Mouse (Mus musculus) midbrain, postnatal 0 days (tissue): ENCODE measurements around the gene Crocc2. TPM values are rescaled to one million over a fixed set of nuclear protein-coding genes. Genes with fewer than 3 reads are reported as not detected.
A peak's percentile ranks its signal among the peaks of the same experiment; 100 is the strongest.

ENCODE experiments used
- ATAC-seq: fragments of 200-750 bp; cut with Nextera tagmentation; 2 replicates; pipeline ENCODE4 v1.8.0; 2017; ENCODE audit warnings: moderate number of reproducible peaks, mild to moderate bottlenecking, moderate TSS enrichment, moderate library complexity; ENCODE audit not compliant: low FRiP score
- DNase-seq: peaks from one replicate; pipeline ENCODE4 v3.0.0-alpha.2; 2015; ENCODE audit warnings: low spot score
- H3K27ac ChIP-seq: fragments of 300-500 bp; sonication (generic); 2 replicates; pipeline ENCODE4 v1.5.1; 2014; ENCODE audit warnings: low read depth, mild to moderate bottlenecking, low read length, mixed read lengths
- H3K27me3 ChIP-seq: fragments of 300-500 bp; sonication (generic); 2 replicates; pipeline ENCODE4 v1.6.1; 2014; ENCODE audit warnings: low read length, control low read depth, mixed read lengths; ENCODE audit not compliant: insufficient read depth
- H3K36me3 ChIP-seq: fragments of 300-500 bp; sonication (generic); 2 replicates; pipeline ENCODE4 v1.6.1; 2014; ENCODE audit warnings: low read length, control low read depth, mixed read lengths; ENCODE audit not compliant: insufficient read depth
- H3K4me1 ChIP-seq: fragments of 300-500 bp; sonication (generic); 2 replicates; pipeline ENCODE4 v1.6.1; 2014; ENCODE audit warnings: mild to moderate bottlenecking, control low read depth, antibody characterized with exemption, low read length, mixed read lengths; ENCODE audit not compliant: insufficient read depth
- H3K4me2 ChIP-seq: fragments of 300-500 bp; sonication (generic); 2 replicates; pipeline ENCODE4 v1.6.1; 2014; ENCODE audit warnings: low read depth, mild to moderate bottlenecking, low read length, mixed read lengths; ENCODE audit not compliant: poor library complexity, severe bottlenecking
- H3K4me3 ChIP-seq: fragments of 300-500 bp; sonication (generic); 2 replicates; pipeline ENCODE4 v1.5.1; 2014; ENCODE audit warnings: low read depth, mild to moderate bottlenecking, low read length, moderate library complexity
- H3K9ac ChIP-seq: fragments of 300-500 bp; sonication (generic); replicated peaks from 2 replicates; pipeline ENCODE4 v1.6.1; 2014; ENCODE audit warnings: mild to moderate bottlenecking, low read length, moderate library complexity, mixed read lengths; ENCODE audit not compliant: poor library complexity, severe bottlenecking
- H3K9me3 ChIP-seq: fragments of 300-500 bp; sonication (generic); 2 replicates; pipeline ENCODE4 v1.6.1; 2016; ENCODE audit warnings: low read length, control low read depth
- CTCF ChIP-seq: IDR thresholded peaks from 2 replicates; pipeline ENCODE4 v1.5.1; 2016; ENCODE audit warnings: antibody characterized with exemption, mild to moderate bottlenecking
- WGBS: fragments of 180-500 bp; shearing (Covaris S2); extraction: QIAGEN DNeasy Blood & Tissue Kit; methylation state at CpG from one replicate; pipeline ENCODE4 v1.1.7; 2014; 5-methylcytosine and 5-hydroxymethylcytosine counted together
- polyA plus RNA-seq: library from polyadenylated mRNA; unstranded; fragments of >200 nt; fragmentation: Nextera tagmentation; extraction: Ambion mirVana; gene quantifications from 2 replicates; pipeline ENCODE4 v1.2.1, GENCODE M21; 2015
- total RNA-seq: library from RNA; depleted of rRNA; stranded (reverse); fragments of >200 nt; gene quantifications from 2 replicates; pipeline ENCODE4 v1.2.3, GENCODE M21; 2014

Crocc2 gene
- total and polyA plus RNA-seq, 2 experiments from 2014 or later: 0.84 to 1.4 TPM

- H3K9ac ChIP-seq: no peak overlapping the region
- H3K9me3 ChIP-seq: no peaks in the 10 kb centered on the region
- no peaks in the 10 kb centered on the region for H3K27me3 ChIP-seq
- no peak overlapping the region for H3K27ac ChIP-seq
- no peaks in the 10 kb centered on the region for H3K36me3 ChIP-seq
- ATAC-seq: no peak
- DNase-seq: no peak
- H3K4me3 ChIP-seq: no peak overlapping the region
- no peak for TF ChIP-seq CTCF
- H3K4me1 ChIP-seq: no peaks in the 10 kb centered on the region
- no peak overlapping the region for H3K4me2 ChIP-seq
- 76% methylated on average over 1 of the region's 1 CpGs for WGBS
These were observed 89.0 kb downstream of the Crocc2 start for GRCm38 (mm10) chr1:93257560-93257959.

- DNase-seq: peak; percentile 17
- no peaks in the 10 kb centered on the region for H3K4me1 ChIP-seq
- no peaks in the 10 kb centered on the region for H3K36me3 ChIP-seq
- no peak overlapping the region for H3K4me3 ChIP-seq
- WGBS: 56% methylated on average over 3 of the region's 3 CpGs
- no peak for ATAC-seq
- H3K27ac ChIP-seq: no peak overlapping the region
- H3K27me3 ChIP-seq: no peaks in the 10 kb centered on the region
- no peaks in the 10 kb centered on the region for H3K9me3 ChIP-seq
- no peak for TF ChIP-seq CTCF
- no peak overlapping the region for H3K9ac ChIP-seq
- H3K4me2 ChIP-seq: no peak overlapping the region
These were observed 98.7 kb downstream of the Crocc2 start for GRCm38 (mm10) chr1:93267207-93267606.

- DNase-seq (no peak), ATAC-seq (no peak)
- Histone ChIP-seq H3K4me3 (no peak overlapping the region), H3K27ac (no peak overlapping the region), H3K4me1 (no peaks in the 10 kb centered on the region), H3K9ac (no peak overlapping the region), H3K27me3 (no peaks in the 10 kb centered on the region), H3K36me3 (no peaks in the 10 kb centered on the region), H3K4me2 (no peak overlapping the region), H3K9me3 (no peaks in the 10 kb centered on the region)
- WGBS: 88% methylated on average over 2 of the region's 2 CpGs
- no peak for TF ChIP-seq CTCF
These were observed 99.7 kb downstream of the Crocc2 start for GRCm38 (mm10) chr1:93268246-93268645.

GRCm38 (mm10) chr1:93270516-93271240 lies 102.2 kb downstream of the Crocc2 start:
- WGBS: 75% methylated on average over 3 of the region's 3 CpGs
- Histone ChIP-seq H3K4me1 (no peaks in the 10 kb centered on the region), H3K4me3 (no peak overlapping the region), H3K27me3 (no peaks in the 10 kb centered on the region), H3K4me2 (no peak overlapping the region), H3K36me3 (no peaks in the 10 kb centered on the region), H3K9me3 (no peaks in the 10 kb centered on the region), H3K9ac (no peak overlapping the region), H3K27ac (no peak overlapping the region)
- DNase-seq (no peak), ATAC-seq (no peak)
- no peak for TF ChIP-seq CTCF

- Histone ChIP-seq H3K27ac (no peak overlapping the region), H3K4me1 (no peaks in the 10 kb centered on the region), H3K36me3 (no peaks in the 10 kb centered on the region), H3K4me2 (no peak overlapping the region), H3K9me3 (no peaks in the 10 kb centered on the region), H3K27me3 (no peaks in the 10 kb centered on the region), H3K9ac (no peak overlapping the region), H3K4me3 (no peak overlapping the region)
- no peak for TF ChIP-seq CTCF
- no peak for ATAC-seq
- 79% methylated on average over 5 of the region's 6 CpGs for WGBS
- DNase-seq: no peak
These were observed 103.2 kb downstream of the Crocc2 start for GRCm38 (mm10) chr1:93271751-93272150.

- Histone ChIP-seq H3K36me3 (no peaks in the 10 kb centered on the region), H3K27me3 (no peaks in the 10 kb centered on the region), H3K4me3 (no peak overlapping the region), H3K27ac (no peak overlapping the region), H3K4me2 (peak overlapping the region; percentile 37), H3K9ac (0 out of 2 replicates have a peak overlapping the region, but pooled peaks have one; percentile 9), H3K9me3 (no peaks in the 10 kb centered on the region), H3K4me1 (no peaks in the 10 kb centered on the region)
- DNase-seq (peak; percentile 4), ATAC-seq (peak; percentile 60)
- no peak for TF ChIP-seq CTCF
- 2% methylated on average over 16 of the region's 16 CpGs for WGBS
These were observed 103.9 kb downstream of the Crocc2 start for GRCm38 (mm10) chr1:93272409-93272821.
